Comparison of ENCODE assay signal across 13 mouse cellular contexts in the genomic region with DNA sequence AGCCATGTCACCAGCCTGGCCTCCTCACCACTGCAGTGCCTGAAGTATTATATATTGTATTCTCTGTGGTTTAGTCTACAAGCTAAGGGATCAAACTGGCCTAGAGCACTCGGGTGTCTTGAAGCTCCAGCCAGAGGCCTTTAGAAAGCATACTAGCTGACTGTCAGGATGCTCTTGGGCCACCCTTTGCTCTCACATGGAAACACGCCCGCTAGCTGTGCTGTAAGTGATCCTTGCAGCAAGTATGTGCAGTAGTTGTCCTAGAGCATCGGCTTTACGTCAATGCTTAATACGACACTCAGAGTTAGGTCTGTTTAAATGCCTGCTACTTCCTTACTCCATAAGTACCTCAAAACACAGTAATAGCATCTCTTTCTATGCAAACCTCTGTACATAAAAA.
"Had no signal": no experiment of that assay in that cellular context is flagged by ENCODE, and none has a peak within 500 bp of the region (broad histone marks: within the 10 kb centered on the region; RNA-seq: fewer than 3 reads in every experiment).

No protein-coding gene starts in this region.

- H3K27me3 ChIP-seq: midbrain, embryonic 12.5 days; neural tube, embryonic 12.5 days had no signal

- H3K4me2 ChIP-seq: lung, embryonic 14.5 days; midbrain, embryonic 12.5 days; neural tube, embryonic 12.5 days had no signal

- H3K36me3 ChIP-seq: midbrain, embryonic 10.5 days; midbrain, embryonic 12.5 days; neural tube, embryonic 12.5 days had no signal

- H3K9me3 ChIP-seq: midbrain, embryonic 10.5 days; midbrain, embryonic 12.5 days; neural tube, embryonic 12.5 days had no signal

- H3K4me1 ChIP-seq: midbrain, embryonic 10.5 days; neural tube, embryonic 12.5 days had no signal

- H3K9ac ChIP-seq: lung, embryonic 14.5 days; midbrain, embryonic 12.5 days; neural tube, embryonic 12.5 days had no signal

- DNase-seq: lung, adult 18-20 months; lung, embryonic 14.5 days; lung, postnatal 10 days; lung, postnatal 4 days; midbrain, embryonic 14.5 days; right cerebral cortex, postnatal 14 days; spleen, adult 18-20 months; thymus, adult 18-20 months; thymus, postnatal 14 days; thymus, postnatal 4 days had no signal

- H3K27ac ChIP-seq: midbrain, embryonic 10.5 days; midbrain, embryonic 12.5 days; neural tube, embryonic 12.5 days had no signal

- H3K4me3 ChIP-seq: midbrain, embryonic 10.5 days; midbrain, embryonic 12.5 days; neural tube, embryonic 12.5 days had no signal
